Mouse (Mus musculus): ENCODE measurements around the gene Zcchc17.

The Zcchc17 gene

DNA sequence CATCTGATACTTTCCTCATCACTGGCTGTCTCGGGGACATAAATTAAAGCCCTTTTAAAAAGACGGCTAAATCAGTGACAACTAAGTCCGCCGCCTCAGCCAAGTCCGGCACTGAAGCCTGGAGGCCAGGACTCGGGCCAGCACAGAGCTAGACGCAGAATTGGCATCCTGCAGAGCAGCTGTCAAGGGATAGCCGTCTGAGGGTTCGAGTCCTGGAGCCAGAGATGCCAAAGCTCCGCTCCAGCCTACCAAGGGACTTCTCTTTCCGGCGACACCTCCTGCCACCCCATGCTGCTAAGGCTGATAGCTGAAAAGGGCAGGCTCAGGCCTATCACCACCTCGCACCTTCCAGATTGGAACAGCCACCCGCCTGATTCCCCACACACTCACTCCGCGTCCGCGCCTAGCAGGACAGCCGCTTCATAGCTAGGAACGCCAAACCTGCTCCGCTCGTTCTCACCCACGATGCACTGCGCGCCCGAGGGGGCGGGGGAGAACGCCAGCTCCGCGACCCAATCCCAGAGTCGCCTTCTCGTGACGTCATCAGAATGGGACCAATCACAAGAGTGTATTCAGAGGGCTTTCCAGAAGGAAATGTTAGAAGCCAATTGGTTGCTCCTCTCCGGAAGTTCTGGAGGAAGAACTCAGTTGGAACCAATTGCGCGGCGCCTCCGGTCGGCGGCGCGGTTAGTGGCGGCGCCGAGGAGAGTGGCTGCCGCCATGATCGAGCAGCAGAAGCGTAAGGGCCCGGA lies at the start of gene Zcchc17, which contains the start of gene Snrnp40:
Gene Zcchc17, minus strand, starts transcription at position 458 of the 752 bp plus-strand sequence.
Gene Snrnp40, plus strand, starts transcription at position 647 of the 752 bp plus-strand sequence.
- WGBS = under 1% methylated on average over 49 of the region's 49 CpGs

DNA sequence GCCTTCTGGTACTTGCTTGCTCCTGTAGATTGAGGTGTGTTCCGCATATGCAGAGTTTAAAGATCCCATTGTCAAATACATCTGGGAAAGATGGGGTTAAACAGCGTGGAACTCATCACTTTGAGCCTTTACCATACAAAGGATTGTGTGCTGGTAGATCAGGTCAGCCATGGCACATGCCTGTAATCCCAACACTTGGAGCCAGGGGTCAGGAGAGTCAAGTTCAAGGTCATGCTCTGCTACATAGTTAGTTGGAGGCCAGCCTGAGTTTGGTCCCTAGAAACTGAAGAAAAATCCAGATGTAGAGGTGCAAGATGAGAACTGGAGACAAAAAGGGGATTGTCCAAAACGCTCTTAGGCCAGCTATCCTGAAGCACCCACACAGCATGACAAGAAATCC lies 31.5 kb upstream of the Zcchc17 start:
- 60% methylated on average over 3 of the region's 3 CpGs for WGBS

GRCm38 (mm10) chr4:130389927-130390326 lies 30.2 kb upstream of the Zcchc17 start:
- 89% methylated on average over 7 of the region's 7 CpGs for WGBS

DNA sequence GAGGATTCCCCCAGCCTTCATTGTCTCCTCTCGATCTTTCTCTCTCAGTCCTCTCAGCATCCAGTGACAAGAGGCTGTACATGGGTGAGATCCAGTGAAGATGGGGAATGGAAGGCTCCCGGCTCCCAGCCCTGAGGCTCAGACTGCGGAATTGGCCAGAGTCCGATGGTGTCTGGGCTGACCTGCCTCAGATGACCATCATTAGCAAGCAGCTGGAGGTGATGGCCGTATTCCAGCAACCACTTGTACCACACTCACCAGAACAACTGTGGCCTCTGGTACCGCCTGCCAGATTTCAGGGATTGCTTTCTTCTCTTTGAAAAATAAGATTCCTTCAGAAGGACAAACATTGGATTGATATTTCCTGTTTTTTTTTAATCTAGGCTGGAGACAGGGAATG lies 29.8 kb upstream of the Zcchc17 start:
- WGBS = 65% methylated on average over 6 of the region's 6 CpGs

- WGBS = 52% methylated on average over 3 of the region's 3 CpGs
Measured at GRCm38 (mm10) chr4:130387256-130387655, 27.5 kb upstream of the Zcchc17 start.

- 85% methylated on average over 2 of the region's 2 CpGs for WGBS
Measured at GRCm38 (mm10) chr4:130380418-130380817, 20.7 kb upstream of the Zcchc17 start.

GRCm38 (mm10) chr4:130379181-130379580 lies 19.4 kb upstream of the Zcchc17 start:
- 75% methylated on average over 2 of the region's 2 CpGs for WGBS

GRCm38 (mm10) chr4:130377500-130377899 lies 17.8 kb upstream of the Zcchc17 start:
- 68% methylated on average over 4 of the region's 4 CpGs for WGBS

DNA sequence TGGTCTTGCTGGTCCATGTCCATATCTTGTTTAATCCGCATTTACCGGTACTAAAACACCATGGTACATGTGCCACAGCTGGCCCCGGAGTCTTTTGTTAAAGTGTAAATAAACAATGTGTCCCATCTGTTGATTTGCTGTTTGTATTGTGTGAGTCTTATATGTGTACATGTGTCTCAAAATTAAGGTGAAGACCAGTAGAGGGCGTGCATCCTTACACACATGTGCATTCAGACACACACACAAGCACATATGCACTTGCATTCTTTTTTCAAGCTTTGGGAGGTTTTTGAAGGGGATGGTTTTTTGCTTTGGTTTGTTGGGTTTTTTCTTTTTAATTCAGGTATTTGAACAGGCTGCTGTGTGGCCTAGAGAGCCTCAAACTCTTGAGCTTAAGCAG lies 16.9 kb upstream of the Zcchc17 start:
- 84% methylated on average over 4 of the region's 4 CpGs for WGBS

GRCm38 (mm10) chr4:130360238-130360590 lies 471 bp upstream of the Zcchc17 start:
- under 1% methylated on average over 19 of the region's 19 CpGs for WGBS

DNA sequence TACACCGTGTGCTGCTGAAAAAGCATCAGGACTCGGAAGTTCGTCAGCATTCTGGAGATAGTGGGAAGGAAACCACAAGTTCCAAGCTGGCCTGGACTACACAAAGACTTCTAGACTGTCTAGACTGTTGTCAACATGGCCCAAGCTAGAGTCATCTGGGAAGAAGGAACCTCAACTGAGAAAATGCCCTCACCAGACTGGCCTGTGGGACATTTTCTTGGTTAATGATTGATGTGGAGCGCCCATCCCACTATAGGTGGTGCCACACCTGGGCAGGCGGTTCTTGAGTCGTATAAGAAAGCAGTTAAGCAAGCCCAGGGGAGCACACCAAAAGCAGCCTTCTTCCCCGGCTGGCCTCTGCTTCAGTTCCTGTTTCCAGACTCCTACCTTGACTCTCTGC lies 7.2 kb downstream of the Zcchc17 start:
- WGBS = 93% methylated on average over 7 of the region's 7 CpGs

DNA sequence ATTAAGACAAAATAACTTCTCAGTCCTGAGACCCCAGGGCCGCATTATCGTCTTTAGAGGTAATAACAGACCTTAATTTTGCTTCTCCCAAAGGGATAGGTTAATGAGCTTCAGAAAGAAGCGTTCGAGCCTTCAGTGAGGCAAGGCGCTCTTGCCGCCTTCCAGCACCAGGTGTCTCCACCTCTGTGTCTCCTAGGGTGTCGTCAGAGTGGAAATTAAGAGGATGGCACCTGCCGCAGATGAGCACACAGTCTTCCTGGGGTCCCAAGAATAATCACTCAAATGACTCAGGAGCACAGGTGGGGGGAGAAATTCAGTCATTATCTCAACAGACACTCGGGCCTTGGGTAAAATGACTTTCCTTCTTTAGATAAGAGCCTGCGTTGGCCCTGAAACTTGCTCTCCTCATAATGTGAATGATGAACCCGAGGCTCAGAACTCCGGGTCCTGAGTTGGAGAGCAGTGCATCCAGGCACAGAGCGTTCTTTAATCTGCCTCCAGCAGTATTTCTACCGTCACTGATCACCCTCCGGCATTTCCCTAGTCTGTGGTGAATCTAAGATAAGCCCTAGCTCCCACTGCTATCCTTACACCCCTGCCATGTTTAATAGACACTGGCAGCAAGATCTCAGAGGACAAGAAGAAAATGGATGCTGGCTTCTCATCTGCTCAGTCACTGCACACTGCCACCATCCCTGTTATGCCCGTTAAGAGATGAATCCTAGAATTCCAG lies 8.9 kb downstream of the Zcchc17 start:
- WGBS = 91% methylated on average over 16 of the region's 16 CpGs

- 94% methylated on average over 6 of the region's 6 CpGs for WGBS
Measured at GRCm38 (mm10) chr4:130349666-130350065, 10.1 kb downstream of the Zcchc17 start.

DNA sequence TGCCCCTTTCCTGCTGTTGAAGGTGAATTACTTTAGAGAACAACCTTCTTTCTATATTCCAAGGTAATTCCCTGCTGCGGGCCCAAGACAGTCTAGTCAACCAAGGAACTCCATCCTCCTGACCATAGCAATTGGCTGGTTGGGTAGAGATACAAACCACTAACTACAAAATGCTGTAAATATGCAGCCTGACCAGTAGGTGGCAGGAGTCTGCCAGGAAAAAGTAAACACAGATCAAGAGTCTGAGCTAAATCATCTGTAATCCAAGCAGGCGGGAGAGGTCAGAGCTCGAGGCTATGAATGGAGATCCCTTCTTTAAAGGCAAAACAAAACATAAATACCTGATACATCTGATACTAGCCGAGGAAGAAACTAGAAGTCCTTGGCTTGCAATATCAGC lies 18.1 kb downstream of the Zcchc17 start:
- WGBS = 27% methylated on average over 4 of the region's 4 CpGs

DNA sequence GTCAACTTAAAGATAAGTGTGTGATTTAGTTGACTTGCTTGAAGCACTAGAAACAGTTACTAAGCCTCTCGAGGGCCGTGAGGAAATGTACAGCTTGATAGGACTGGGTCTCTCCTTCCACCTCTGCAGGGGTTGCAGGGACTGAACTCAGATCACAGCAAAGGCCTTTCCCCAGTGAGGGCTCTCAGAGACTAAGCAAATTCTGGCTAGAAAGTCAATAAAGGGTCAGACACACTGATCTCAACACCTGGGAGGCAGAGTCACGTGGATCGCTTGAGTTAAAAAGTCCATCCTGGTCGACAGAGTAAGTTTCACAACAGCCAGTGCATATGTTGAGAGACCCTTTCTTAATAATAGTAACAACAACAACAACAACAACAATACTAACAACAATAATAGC lies 23.9 kb downstream of the Zcchc17 start:
- 94% methylated on average over 5 of the region's 5 CpGs for WGBS

GRCm38 (mm10) chr4:130327366-130327765 lies 32.4 kb downstream of the Zcchc17 start:
- 73% methylated on average over 9 of the region's 9 CpGs for WGBS

DNA sequence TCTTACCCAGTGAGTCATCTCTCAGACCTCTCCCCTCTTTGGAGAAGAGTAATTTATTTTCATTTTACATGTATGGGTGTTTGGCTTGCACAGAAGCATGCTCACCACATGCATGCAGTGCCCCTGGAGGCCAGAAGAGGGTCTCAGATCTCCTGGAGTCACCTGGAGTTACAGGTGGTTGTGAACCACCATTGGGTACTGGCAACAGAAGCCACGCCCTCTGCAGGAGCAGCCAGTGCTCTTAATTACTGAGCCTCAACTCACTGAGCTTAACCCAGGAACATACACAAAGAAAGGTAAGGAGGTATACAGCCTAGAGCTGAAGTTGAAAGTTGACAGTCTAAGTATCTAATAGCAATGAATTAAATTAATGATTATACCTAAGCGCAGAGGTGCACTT lies 34.3 kb downstream of the Zcchc17 start:
- 96% methylated on average over 2 of the region's 2 CpGs for WGBS

- 17% methylated on average over 5 of the region's 5 CpGs for WGBS
Measured at GRCm38 (mm10) chr4:130323607-130324006, 36.1 kb downstream of the Zcchc17 start.

DNA sequence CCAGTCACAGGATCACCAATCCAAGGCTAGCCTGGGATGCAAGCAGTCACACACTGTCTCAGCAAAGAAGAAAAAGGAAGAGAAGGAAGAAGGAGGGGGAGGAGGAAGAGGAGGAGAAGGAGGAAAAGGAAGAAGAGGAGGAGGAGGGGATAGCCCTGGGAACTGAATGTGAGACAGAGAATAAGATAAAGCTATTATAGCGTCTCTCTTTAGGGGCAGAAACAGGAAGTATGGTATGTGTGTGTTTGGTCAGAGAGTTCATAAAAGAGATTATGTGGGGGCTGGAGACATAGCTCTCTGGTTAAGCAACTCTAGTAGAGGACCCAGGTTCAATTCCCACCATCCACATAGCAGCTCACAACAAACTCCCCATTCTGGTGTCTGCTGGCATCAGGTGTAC lies 36.6 kb downstream of the Zcchc17 start:
- WGBS = 85% methylated on average over 1 of the region's 1 CpGs

DNA sequence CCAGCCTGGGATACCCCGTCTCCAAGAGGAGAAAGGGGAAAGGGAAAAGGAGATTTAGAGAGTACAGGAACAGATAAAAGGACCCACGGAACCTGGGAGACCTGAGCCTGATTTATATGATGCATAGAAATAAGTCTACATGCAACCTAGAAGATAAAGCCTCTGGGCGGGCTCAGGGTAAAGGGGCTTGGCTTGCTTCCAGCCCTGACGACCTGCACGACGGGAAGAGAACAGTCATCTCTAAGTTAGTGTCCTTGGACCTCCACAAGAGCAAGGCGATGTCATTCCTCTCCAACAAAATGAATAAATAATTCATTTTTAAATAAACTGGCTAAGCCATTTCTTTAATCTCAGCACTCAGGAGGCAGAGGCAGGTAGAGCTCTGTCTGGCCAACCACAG lies 37.2 kb downstream of the Zcchc17 start:
- 79% methylated on average over 7 of the region's 7 CpGs for WGBS

DNA sequence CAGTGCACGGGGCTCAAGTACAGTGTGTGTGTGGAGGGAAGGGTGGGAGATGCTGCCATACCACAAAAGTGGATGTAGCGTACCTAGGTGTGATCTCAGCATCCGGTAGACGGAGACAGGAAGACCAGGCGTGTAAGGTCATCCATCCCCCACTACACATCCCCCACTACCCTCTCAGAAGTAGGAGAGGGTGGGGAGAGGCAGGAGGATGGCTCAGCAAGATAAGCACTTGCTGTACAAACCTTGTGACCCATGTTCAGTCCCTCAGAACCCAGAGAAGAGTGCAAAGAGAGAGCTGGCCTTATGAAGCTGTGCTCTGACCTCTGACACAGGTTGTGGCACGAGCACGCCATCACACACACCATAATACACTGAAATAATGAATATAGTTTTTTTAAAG lies 38.1 kb downstream of the Zcchc17 start:
- WGBS = 94% methylated on average over 7 of the region's 7 CpGs

DNA sequence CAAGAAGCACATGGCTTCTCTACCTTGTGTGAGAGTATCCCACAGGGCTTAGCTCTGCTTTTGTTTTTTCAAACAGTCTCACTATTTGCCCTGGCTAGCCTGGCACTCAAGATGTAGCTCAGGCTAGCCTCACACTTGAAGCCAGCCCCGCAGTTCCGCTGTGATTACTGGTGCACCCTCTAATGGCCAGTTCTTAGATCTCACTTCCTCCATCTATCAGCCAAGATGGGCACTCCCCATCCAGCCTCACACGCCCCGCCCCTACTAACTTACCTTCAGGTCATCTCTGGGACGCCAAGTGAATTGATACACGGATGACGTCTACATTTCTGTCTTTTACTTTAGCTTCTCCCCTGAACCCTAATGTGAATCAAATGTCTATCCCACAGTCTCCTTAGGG lies 40.2 kb downstream of the Zcchc17 start:
- 91% methylated on average over 7 of the region's 7 CpGs for WGBS

- 70% methylated on average over 3 of the region's 3 CpGs for WGBS
Measured at GRCm38 (mm10) chr4:130318122-130318521, 41.6 kb downstream of the Zcchc17 start.

All from cerebral cortex, adult 2 months (tissue).